Mouse (Mus musculus): ENCODE measurements around the gene Popdc2. TPM values are rescaled to one million over a fixed set of nuclear protein-coding genes. Genes with fewer than 3 reads are reported as not detected.

The Popdc2 gene
- total and polyA plus RNA-seq, 2 experiments = 0.18 TPM

- no peaks in the 10 kb centered on the region for H3K27me3 ChIP-seq (ENCODE audit: control insufficient read depth, insufficient read depth, low read length)
Measured at GRCm38 (mm10) chr16:38395060-38395730, 33.2 kb downstream of the Popdc2 start.

GRCm38 (mm10) chr16:38396155-38396554, 34.1 kb downstream of the Popdc2 start:
- H3K4me1 ChIP-seq (ENCODE audit: control insufficient read depth, insufficient read depth, low read length) = no peaks in the 10 kb centered on the region
- H3K4me3 ChIP-seq (ENCODE audit: insufficient read depth, low read depth, low read length) = no peak overlapping the region
- H3K27ac ChIP-seq (replicated peaks; ENCODE audit: insufficient read depth, low read depth, low read length) = no peak overlapping the region
- DNase-seq (ENCODE audit: extremely low read depth, low read depth, low spot score) = peak; percentile 28
- no peaks in the 10 kb centered on the region for H3K79me2 ChIP-seq (ENCODE audit: control insufficient read depth, insufficient read depth, low read length)
- H3K27me3 ChIP-seq (ENCODE audit: control insufficient read depth, insufficient read depth, low read length) = no peaks in the 10 kb centered on the region
- 57% methylated on average over 13 of the region's 13 CpGs for WGBS
- TF ChIP-seq CTCF (IDR thresholded peaks at IDR 0.05; ENCODE audit: low read depth, low read length) = no peak
- TF ChIP-seq POLR2A (IDR thresholded peaks at IDR 0.05; ENCODE audit: extremely low read depth, insufficient read depth, low read length) = no peak
- H3K9ac ChIP-seq (ENCODE audit: low read depth, low read length) = no peak overlapping the region
- H3K36me3 ChIP-seq (ENCODE audit: control insufficient read depth, insufficient read depth, low read length) = no peaks in the 10 kb centered on the region; the same call in none of the 2 replicates

More at GRCm38 (mm10) chr16:38395060-38395730, 33.2 kb downstream of the Popdc2 start:
- no peak overlapping the region for H3K9ac ChIP-seq (ENCODE audit: low read depth, low read length)
- H3K4me1 ChIP-seq (ENCODE audit: control insufficient read depth, insufficient read depth, low read length) = no peaks in the 10 kb centered on the region
- 84% methylated on average over 6 of the region's 6 CpGs for WGBS
- TF ChIP-seq CTCF (IDR thresholded peaks at IDR 0.05; ENCODE audit: low read depth, low read length) (no peak), POLR2A (IDR thresholded peaks at IDR 0.05; ENCODE audit: extremely low read depth, insufficient read depth, low read length) (no peak)
- H3K27ac ChIP-seq (replicated peaks; ENCODE audit: insufficient read depth, low read depth, low read length) = no peak overlapping the region
- H3K4me3 ChIP-seq (ENCODE audit: insufficient read depth, low read depth, low read length) = no peak overlapping the region
- no peaks in the 10 kb centered on the region for H3K79me2 ChIP-seq (ENCODE audit: control insufficient read depth, insufficient read depth, low read length)
- H3K36me3 ChIP-seq (ENCODE audit: control insufficient read depth, insufficient read depth, low read length) = no peaks in the 10 kb centered on the region; the same call in 1 of the 2 replicates
- no peak for DNase-seq (ENCODE audit: extremely low read depth, low read depth, low spot score)

GRCm38 (mm10) chr16:38398266-38398665, 36.3 kb downstream of the Popdc2 start:
- 86% methylated on average over 6 of the region's 6 CpGs for WGBS
- no peaks in the 10 kb centered on the region for H3K79me2 ChIP-seq (ENCODE audit: control insufficient read depth, insufficient read depth, low read length)
- H3K9ac ChIP-seq (ENCODE audit: low read depth, low read length) = no peak overlapping the region
- TF ChIP-seq POLR2A (IDR thresholded peaks at IDR 0.05; ENCODE audit: extremely low read depth, insufficient read depth, low read length) = no peak
- H3K36me3 ChIP-seq (ENCODE audit: control insufficient read depth, insufficient read depth, low read length) = peaks cover 3% of the 10 kb centered on the region
- no peaks in the 10 kb centered on the region for H3K4me1 ChIP-seq (ENCODE audit: control insufficient read depth, insufficient read depth, low read length)
- H3K27ac ChIP-seq (replicated peaks; ENCODE audit: insufficient read depth, low read depth, low read length) = no peak overlapping the region
- H3K27me3 ChIP-seq (ENCODE audit: control insufficient read depth, insufficient read depth, low read length) = no peaks in the 10 kb centered on the region
- DNase-seq (ENCODE audit: extremely low read depth, low read depth, low spot score) = no peak
- H3K4me3 ChIP-seq (ENCODE audit: insufficient read depth, low read depth, low read length) = no peak overlapping the region

GRCm38 (mm10) chr16:38399076-38399475, 37.1 kb downstream of the Popdc2 start:
- Histone ChIP-seq H3K4me3 (ENCODE audit: insufficient read depth, low read depth, low read length) (no peak overlapping the region), H3K27ac (replicated peaks; ENCODE audit: insufficient read depth, low read depth, low read length) (no peak overlapping the region), H3K27me3 (ENCODE audit: control insufficient read depth, insufficient read depth, low read length) (no peaks in the 10 kb centered on the region), H3K36me3 (ENCODE audit: control insufficient read depth, insufficient read depth, low read length) (peaks cover 3% of the 10 kb centered on the region), H3K79me2 (ENCODE audit: control insufficient read depth, insufficient read depth, low read length) (no peaks in the 10 kb centered on the region), H3K4me1 (ENCODE audit: control insufficient read depth, insufficient read depth, low read length) (no peaks in the 10 kb centered on the region), H3K9ac (ENCODE audit: low read depth, low read length) (no peak overlapping the region)
- TF ChIP-seq CTCF (IDR thresholded peaks at IDR 0.05; ENCODE audit: low read depth, low read length) = no peak
- TF ChIP-seq POLR2A (IDR thresholded peaks at IDR 0.05; ENCODE audit: extremely low read depth, insufficient read depth, low read length) = no peak
- no peak for DNase-seq (ENCODE audit: extremely low read depth, low read depth, low spot score)
- WGBS = 77% methylated on average over 3 of the region's 3 CpGs

DNA sequence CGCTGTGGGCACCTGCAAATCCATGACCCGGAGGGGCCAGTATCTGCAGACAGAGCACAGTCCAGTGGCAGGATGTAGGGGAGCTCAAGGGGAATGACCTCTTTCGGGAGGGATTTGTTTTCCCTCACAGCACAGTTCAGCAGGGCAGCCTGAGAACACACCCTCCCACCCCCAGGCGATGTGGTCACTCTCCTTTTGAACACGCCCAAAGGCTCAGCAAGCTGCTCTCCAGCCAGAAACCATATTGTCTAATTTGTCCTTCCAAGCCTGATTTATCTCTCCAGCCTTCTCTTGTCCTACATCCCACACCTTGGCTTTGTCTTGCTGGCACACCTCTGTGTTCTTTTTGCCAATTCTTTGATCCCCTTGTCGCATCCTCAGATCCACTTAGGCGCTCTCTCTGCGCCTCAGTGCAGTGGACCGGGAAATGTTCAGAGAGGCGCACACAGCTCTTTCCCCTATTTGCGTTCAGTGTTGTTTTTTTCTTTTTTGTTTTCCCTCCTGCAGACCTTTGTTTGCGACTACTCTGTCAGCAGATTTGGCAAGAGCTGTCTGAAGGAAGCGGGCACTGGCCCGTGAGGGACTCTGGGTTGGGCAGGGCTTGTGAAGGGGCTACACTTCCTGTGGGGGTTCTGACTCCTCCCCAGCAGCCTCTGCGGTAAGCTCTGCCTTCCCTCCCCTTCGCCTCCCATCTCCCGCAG, 37.7 kb downstream of the Popdc2 start:
- Histone ChIP-seq H3K27me3 (ENCODE audit: control insufficient read depth, insufficient read depth, low read length) (no peaks in the 10 kb centered on the region), H3K4me1 (ENCODE audit: control insufficient read depth, insufficient read depth, low read length) (no peaks in the 10 kb centered on the region), H3K79me2 (ENCODE audit: control insufficient read depth, insufficient read depth, low read length) (no peaks in the 10 kb centered on the region), H3K27ac (replicated peaks; ENCODE audit: insufficient read depth, low read depth, low read length) (no peak overlapping the region), H3K4me3 (ENCODE audit: insufficient read depth, low read depth, low read length) (no peak overlapping the region), H3K36me3 (ENCODE audit: control insufficient read depth, insufficient read depth, low read length) (peaks cover 9% of the 10 kb centered on the region), H3K9ac (ENCODE audit: low read depth, low read length) (no peak overlapping the region)
- no peak for DNase-seq (ENCODE audit: extremely low read depth, low read depth, low spot score)
- WGBS = 51% methylated on average over 17 of the region's 17 CpGs
- TF ChIP-seq CTCF (IDR thresholded peaks at IDR 0.05; ENCODE audit: low read depth, low read length) = no peak
- TF ChIP-seq POLR2A (IDR thresholded peaks at IDR 0.05; ENCODE audit: extremely low read depth, insufficient read depth, low read length) = no peak
